Mouse (Mus musculus): ENCODE data around the gene Rere.

DNA sequence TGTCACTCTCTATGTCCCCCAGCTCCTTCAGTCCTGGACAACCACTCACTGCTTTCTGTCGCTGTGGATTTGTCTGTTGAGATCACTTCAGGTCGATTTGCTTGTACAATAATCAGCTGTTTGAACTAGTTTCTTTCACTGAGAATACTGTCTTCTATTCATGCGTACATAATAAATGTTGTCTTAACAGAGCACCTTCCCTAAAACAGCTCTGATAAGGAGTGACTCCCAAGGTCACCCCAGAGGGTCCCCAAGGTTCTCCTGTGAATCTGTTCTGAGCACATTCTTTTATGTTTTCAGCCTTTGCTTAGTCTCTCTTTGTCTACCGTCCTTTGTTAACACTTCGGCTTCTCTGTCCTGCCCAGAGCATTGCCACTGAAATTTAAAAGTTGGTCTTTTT lies 241.0 kb downstream of the Rere start:
- no peak for TF ChIP-seq CTCF (IDR thresholded peaks at IDR 0.05; ENCODE audit: low read depth)
- no peak for TF ChIP-seq EP300 (IDR thresholded peaks at IDR 0.05; ENCODE audit: low read depth)

Data from liver, embryonic 14.5 days (tissue).